Mouse (Mus musculus): Measurements from ENCODE around the gene Cript. TPM values are rescaled to one million over a fixed set of nuclear protein-coding genes. Genes with fewer than 3 reads are reported as not detected.

The Cript gene
- 98.6 and 105 TPM in 2 replicates for polyA plus RNA-seq (2014; fragmentation: Nextera tagmentation; extraction: Ambion mirVana)

DNA sequence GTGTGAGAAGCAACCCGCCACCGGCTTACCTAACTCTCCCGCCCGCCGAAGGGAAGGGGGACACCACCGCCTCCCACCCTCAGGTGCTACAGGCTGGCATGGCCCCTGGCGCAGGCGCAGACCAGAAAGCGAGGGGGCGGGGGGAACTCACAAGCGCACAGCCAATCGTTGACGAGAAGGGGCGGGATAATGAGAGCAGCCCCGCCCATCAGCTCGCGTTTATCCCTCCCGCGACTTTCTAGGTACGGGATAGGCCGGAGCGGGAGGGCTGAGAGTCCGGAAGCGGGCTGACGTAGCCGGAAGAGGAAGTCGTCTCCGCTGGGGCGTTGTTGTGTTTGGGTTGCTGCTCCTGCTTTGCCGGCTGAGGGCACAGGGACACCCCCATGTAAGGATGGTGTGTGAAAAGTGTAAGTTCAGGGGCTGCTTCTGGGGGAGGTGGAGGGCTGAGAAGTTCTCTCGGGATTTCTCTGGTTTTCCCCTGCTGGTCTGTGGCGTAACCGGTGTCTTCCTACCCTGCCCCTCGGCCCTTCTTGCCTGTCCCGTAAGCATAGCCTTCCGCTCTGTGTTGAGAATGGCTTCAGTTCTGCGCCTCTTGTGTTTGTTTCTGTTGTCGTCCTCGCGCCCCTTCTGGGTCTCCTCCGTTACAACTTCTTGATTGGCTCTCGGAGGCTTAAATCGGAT is at the start of gene Cript, which contains the start of gene Pigf:
Gene Cript (plus strand): TSS at position 282 of the 681 bp plus-strand sequence.
Gene Pigf (minus strand): TSS at position 138 of the 681 bp plus-strand sequence.
- peaks cover 5% of the 10 kb centered on the region; the same call in 1 of the 2 replicates for H3K4me1 ChIP-seq (replicated peaks; ENCODE audit: control insufficient read depth, insufficient read depth, low read length)
- ATAC-seq (replicated peaks; ENCODE audit: low FRiP score) (peak; percentile 100), DNase-seq (ENCODE audit: low spot score) (peak; percentile 94)
- peaks cover 3% of the 10 kb centered on the region; the same call in 1 of the 2 replicates for H3K36me3 ChIP-seq (ENCODE audit: control insufficient read depth, insufficient read depth, low read length)
- H3K27ac ChIP-seq (ENCODE audit: low read depth, low read length) = no peak within 1 kb of the TSS
- H3K9ac ChIP-seq (ENCODE audit: low read depth, low read length) = peak within 1 kb of the TSS; percentile 75
- H3K4me3 ChIP-seq (ENCODE audit: low read depth, low read length) = peak within 1 kb of the TSS; percentile 96
- peak within 1 kb of the TSS; percentile 92 for H3K4me2 ChIP-seq
- H3K9me3 ChIP-seq (ENCODE audit: control insufficient read depth, low read length) = no peaks in the 10 kb centered on the region
- no peaks in the 10 kb centered on the region for H3K27me3 ChIP-seq (replicated peaks; ENCODE audit: control insufficient read depth, insufficient read depth, low read length)
- WGBS = under 1% methylated on average over 43 of the region's 43 CpGs

DNA sequence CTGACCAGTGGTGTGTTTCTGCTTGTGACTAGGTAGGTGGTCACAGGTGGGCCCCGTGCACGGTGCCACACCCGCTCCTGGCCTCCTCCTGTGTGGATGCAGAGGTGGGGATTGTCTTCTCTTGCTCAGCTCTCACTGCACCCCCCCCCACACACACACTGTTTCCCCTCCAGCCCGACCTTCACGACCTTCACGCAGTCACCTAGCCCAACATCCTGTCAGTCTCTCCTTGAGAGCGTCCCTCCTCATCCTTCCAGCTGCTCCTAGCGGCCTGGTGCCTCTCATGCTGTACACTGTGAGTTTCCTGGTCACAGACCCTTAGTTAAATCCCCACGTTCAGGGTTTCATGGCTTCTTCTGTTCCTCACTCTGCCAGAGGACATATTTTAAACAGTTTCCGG is 49.0 kb upstream of the Cript start:
- 69% methylated on average over 10 of the region's 10 CpGs for WGBS
- Histone ChIP-seq H3K9ac (ENCODE audit: low read depth, low read length) (no peak overlapping the region), H3K36me3 (ENCODE audit: control insufficient read depth, insufficient read depth, low read length) (peaks cover 2% of the 10 kb centered on the region; the same call in 1 of the 2 replicates), H3K4me2 (no peak overlapping the region), H3K27ac (ENCODE audit: low read depth, low read length) (no peak overlapping the region), H3K4me1 (replicated peaks; ENCODE audit: control insufficient read depth, insufficient read depth, low read length) (no peaks in the 10 kb centered on the region), H3K4me3 (ENCODE audit: low read depth, low read length) (no peak overlapping the region), H3K9me3 (ENCODE audit: control insufficient read depth, low read length) (no peaks in the 10 kb centered on the region), H3K27me3 (replicated peaks; ENCODE audit: control insufficient read depth, insufficient read depth, low read length) (no peaks in the 10 kb centered on the region)
- no peak for DNase-seq (ENCODE audit: low spot score)
- ATAC-seq (replicated peaks; ENCODE audit: low FRiP score) = no peak

DNA sequence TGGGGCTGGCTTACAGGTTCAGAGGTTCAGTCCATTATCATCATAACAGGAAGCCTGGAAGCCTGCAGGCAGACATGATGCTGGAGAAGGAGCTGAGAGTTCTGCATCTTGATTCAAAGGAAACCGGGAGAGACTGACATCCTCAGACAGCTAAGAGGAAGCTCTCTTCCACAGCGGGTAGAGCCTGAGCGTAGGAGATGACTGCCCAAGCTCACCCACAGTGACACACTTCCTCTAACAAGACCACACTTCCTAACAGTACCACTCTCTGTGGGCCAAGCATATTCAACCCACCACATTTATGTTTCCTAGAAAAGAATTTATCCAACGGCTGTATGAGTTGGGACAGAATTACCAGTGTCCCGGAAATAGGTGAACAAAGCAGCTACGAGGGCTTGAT is 46.9 kb upstream of the Cript start:
- H3K9me3 ChIP-seq (ENCODE audit: control insufficient read depth, low read length) = no peaks in the 10 kb centered on the region
- H3K4me1 ChIP-seq (replicated peaks; ENCODE audit: control insufficient read depth, insufficient read depth, low read length) = no peaks in the 10 kb centered on the region
- no peaks in the 10 kb centered on the region for H3K27me3 ChIP-seq (replicated peaks; ENCODE audit: control insufficient read depth, insufficient read depth, low read length)
- no peak overlapping the region; the same call in 1 of the 2 replicates for H3K27ac ChIP-seq (ENCODE audit: low read depth, low read length)
- H3K4me3 ChIP-seq (ENCODE audit: low read depth, low read length) = no peak overlapping the region
- peaks cover 2% of the 10 kb centered on the region; the same call in 1 of the 2 replicates for H3K36me3 ChIP-seq (ENCODE audit: control insufficient read depth, insufficient read depth, low read length)
- DNase-seq (ENCODE audit: low spot score) (no peak), ATAC-seq (replicated peaks; ENCODE audit: low FRiP score) (no peak)
- H3K9ac ChIP-seq (ENCODE audit: low read depth, low read length) = no peak overlapping the region
- 69% methylated on average over 6 of the region's 6 CpGs for WGBS
- H3K4me2 ChIP-seq = no peak overlapping the region

DNA sequence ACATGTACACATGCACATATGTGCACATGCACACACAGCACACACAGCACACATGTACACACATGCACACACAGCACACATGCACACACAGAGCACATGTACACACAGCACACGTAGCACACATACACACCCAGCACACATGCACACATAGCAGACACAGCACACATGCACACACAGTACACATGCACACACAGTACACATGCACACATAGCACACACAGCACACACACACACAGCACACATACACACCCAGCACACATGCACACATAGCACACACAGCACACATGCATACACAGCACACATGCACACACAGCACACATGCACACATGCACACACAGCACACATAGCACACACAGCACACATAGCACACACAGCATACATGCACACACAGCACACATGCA is 44.1 kb upstream of the Cript start:
- WGBS = 79% methylated on average over 1 of the region's 1 CpGs
- Histone ChIP-seq H3K27ac (ENCODE audit: low read depth, low read length) (no peak overlapping the region), H3K4me1 (replicated peaks; ENCODE audit: control insufficient read depth, insufficient read depth, low read length) (no peaks in the 10 kb centered on the region), H3K9me3 (ENCODE audit: control insufficient read depth, low read length) (no peaks in the 10 kb centered on the region), H3K27me3 (replicated peaks; ENCODE audit: control insufficient read depth, insufficient read depth, low read length) (no peaks in the 10 kb centered on the region), H3K9ac (ENCODE audit: low read depth, low read length) (no peak overlapping the region), H3K4me2 (no peak overlapping the region), H3K36me3 (ENCODE audit: control insufficient read depth, insufficient read depth, low read length) (peaks cover 2% of the 10 kb centered on the region; the same call in 1 of the 2 replicates), H3K4me3 (ENCODE audit: low read depth, low read length) (no peak overlapping the region)
- DNase-seq (ENCODE audit: low spot score) (no peak), ATAC-seq (replicated peaks; ENCODE audit: low FRiP score) (no peak)

GRCm38 (mm10) chr17:86981701-86982100 is 43.6 kb upstream of the Cript start:
- Histone ChIP-seq H3K9me3 (ENCODE audit: control insufficient read depth, low read length) (no peaks in the 10 kb centered on the region), H3K36me3 (ENCODE audit: control insufficient read depth, insufficient read depth, low read length) (peaks cover 2% of the 10 kb centered on the region; the same call in 1 of the 2 replicates), H3K4me3 (ENCODE audit: low read depth, low read length) (no peak overlapping the region), H3K4me1 (replicated peaks; ENCODE audit: control insufficient read depth, insufficient read depth, low read length) (no peaks in the 10 kb centered on the region; the same call in 1 of the 2 replicates), H3K4me2 (no peak overlapping the region), H3K27ac (ENCODE audit: low read depth, low read length) (no peak overlapping the region), H3K27me3 (replicated peaks; ENCODE audit: control insufficient read depth, insufficient read depth, low read length) (no peaks in the 10 kb centered on the region), H3K9ac (ENCODE audit: low read depth, low read length) (no peak overlapping the region)
- ATAC-seq (replicated peaks; ENCODE audit: low FRiP score) (no peak), DNase-seq (ENCODE audit: low spot score) (no peak)
- 98% methylated on average over 2 of the region's 2 CpGs for WGBS

- no peak for ATAC-seq (replicated peaks; ENCODE audit: low FRiP score)
- H3K36me3 ChIP-seq (ENCODE audit: control insufficient read depth, insufficient read depth, low read length) = peaks cover 2% of the 10 kb centered on the region; the same call in 1 of the 2 replicates
- no peak overlapping the region for H3K4me2 ChIP-seq
- no peak for DNase-seq (ENCODE audit: low spot score)
- no peak overlapping the region for H3K9ac ChIP-seq (ENCODE audit: low read depth, low read length)
- H3K4me3 ChIP-seq (ENCODE audit: low read depth, low read length) = no peak overlapping the region
- no peak overlapping the region for H3K27ac ChIP-seq (ENCODE audit: low read depth, low read length)
- no peaks in the 10 kb centered on the region for H3K9me3 ChIP-seq (ENCODE audit: control insufficient read depth, low read length)
- no peaks in the 10 kb centered on the region for H3K27me3 ChIP-seq (replicated peaks; ENCODE audit: control insufficient read depth, insufficient read depth, low read length)
- no peaks in the 10 kb centered on the region; the same call in 1 of the 2 replicates for H3K4me1 ChIP-seq (replicated peaks; ENCODE audit: control insufficient read depth, insufficient read depth, low read length)
- 71% methylated on average over 9 of the region's 9 CpGs for WGBS
Observed at GRCm38 (mm10) chr17:86982497-86982896, 42.9 kb upstream of the Cript start.

DNA sequence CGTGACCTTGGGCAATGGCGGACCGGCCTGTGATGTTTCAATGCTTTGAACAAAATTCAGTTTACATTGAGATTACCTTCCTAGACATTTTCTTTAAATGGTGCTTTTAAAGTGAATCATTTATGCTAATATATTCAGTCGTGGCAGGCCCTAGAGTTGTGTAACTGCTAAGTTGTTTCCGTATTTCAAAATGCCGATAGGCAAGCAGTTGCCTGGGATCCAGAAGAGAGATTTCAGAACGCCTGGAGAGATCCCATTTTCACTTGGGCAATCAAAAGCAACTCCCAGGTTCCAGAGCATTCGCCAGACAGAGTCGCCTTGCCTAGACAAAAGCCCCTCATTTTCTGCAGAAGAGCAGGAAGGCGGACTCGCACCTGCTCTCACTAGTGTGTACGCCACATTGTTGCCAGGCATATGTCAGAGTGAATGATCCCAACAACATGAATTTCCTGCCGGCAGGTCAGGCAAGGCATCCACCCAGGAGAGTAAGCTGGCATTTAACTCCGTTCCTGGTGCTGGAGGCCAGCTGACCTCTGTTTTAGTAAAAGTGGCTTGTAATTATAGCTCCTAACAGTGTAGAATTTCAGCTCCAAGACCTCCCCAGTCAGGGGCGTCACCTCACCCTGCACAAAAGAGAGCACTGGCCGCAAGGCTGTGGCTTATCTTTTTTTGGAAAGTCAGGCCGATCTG is 38.8 kb upstream of the Cript start:
- no peak overlapping the region for H3K27ac ChIP-seq (ENCODE audit: low read depth, low read length)
- DNase-seq (ENCODE audit: low spot score) (no peak), ATAC-seq (replicated peaks; ENCODE audit: low FRiP score) (no peak)

DNA sequence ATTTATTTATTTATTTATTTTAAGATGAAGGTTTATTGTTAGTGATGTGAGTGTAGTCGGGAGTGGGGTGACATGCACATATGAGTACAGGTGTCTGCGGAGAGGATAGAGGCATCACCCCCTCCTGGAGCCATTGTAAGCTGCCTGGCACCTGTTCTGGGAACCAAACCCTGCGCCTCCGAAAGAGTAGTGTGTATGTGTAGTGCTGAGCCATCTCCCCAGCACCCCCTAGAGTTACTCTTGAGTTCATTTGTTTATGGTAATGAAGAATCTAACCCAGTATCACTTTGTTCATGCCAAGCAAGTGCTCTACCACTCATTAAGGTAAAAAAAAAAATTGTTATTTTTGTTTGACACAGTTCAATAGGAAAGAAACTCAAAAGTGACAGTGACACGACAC is 37.2 kb upstream of the Cript start:
- H3K4me1 ChIP-seq (replicated peaks; ENCODE audit: control insufficient read depth, insufficient read depth, low read length) = no peaks in the 10 kb centered on the region; the same call in 1 of the 2 replicates
- no peaks in the 10 kb centered on the region for H3K36me3 ChIP-seq (ENCODE audit: control insufficient read depth, insufficient read depth, low read length)
- no peak overlapping the region for H3K27ac ChIP-seq (ENCODE audit: low read depth, low read length)
- 85% methylated on average over 5 of the region's 5 CpGs for WGBS
- no peak overlapping the region for H3K4me2 ChIP-seq
- DNase-seq (ENCODE audit: low spot score) (no peak), ATAC-seq (replicated peaks; ENCODE audit: low FRiP score) (no peak)
- H3K9ac ChIP-seq (ENCODE audit: low read depth, low read length) = no peak overlapping the region
- no peaks in the 10 kb centered on the region for H3K27me3 ChIP-seq (replicated peaks; ENCODE audit: control insufficient read depth, insufficient read depth, low read length)
- no peaks in the 10 kb centered on the region for H3K9me3 ChIP-seq (ENCODE audit: control insufficient read depth, low read length)
- no peak overlapping the region for H3K4me3 ChIP-seq (ENCODE audit: low read depth, low read length)

More for the DNA sequence above, 38.8 kb upstream of the Cript start:
- no peaks in the 10 kb centered on the region; the same call in 1 of the 2 replicates for H3K4me1 ChIP-seq (replicated peaks; ENCODE audit: control insufficient read depth, insufficient read depth, low read length)
- H3K9me3 ChIP-seq (ENCODE audit: control insufficient read depth, low read length) = no peaks in the 10 kb centered on the region
- no peak overlapping the region for H3K4me2 ChIP-seq
- H3K36me3 ChIP-seq (ENCODE audit: control insufficient read depth, insufficient read depth, low read length) = no peaks in the 10 kb centered on the region
- H3K9ac ChIP-seq (ENCODE audit: low read depth, low read length) = no peak overlapping the region
- no peak overlapping the region for H3K4me3 ChIP-seq (ENCODE audit: low read depth, low read length)
- H3K27me3 ChIP-seq (replicated peaks; ENCODE audit: control insufficient read depth, insufficient read depth, low read length) = no peaks in the 10 kb centered on the region
- WGBS = 71% methylated on average over 17 of the region's 17 CpGs
